Mouse (Mus musculus) layer of hippocampus, adult 2 months (tissue): Measurements from ENCODE around the gene Trappc10. TPM values are rescaled to one million over a fixed set of nuclear protein-coding genes. Genes with fewer than 3 reads are reported as not detected.
"Not testable (repeated sequence)": the region's sequence is repeated elsewhere in the genome, so short reads cannot be mapped to it uniquely, and the experiment has no call there.

Experiments used
- DNase-seq, 2 experiments: peaks; one replicate each; pipeline ENCODE4 v3.0.0; 2022; ENCODE audit warnings: low spot score in 2 of 2
- H3K27ac ChIP-seq: fragments of 200-600 bp; 2 replicates; pipeline ENCODE4 v1.8.1; 2022
- H3K4me3 ChIP-seq: fragments of 200-600 bp; 2 replicates; pipeline ENCODE4 v1.8.1; 2022; ENCODE audit warnings: mild to moderate bottlenecking
- CTCF ChIP-seq: fragments of 200-600 bp; conservative IDR thresholded peaks from 2 replicates; pipeline ENCODE4 v1.8.1; 2022; ENCODE audit warnings: antibody characterized with exemption, mild to moderate bottlenecking, moderate library complexity
- total RNA-seq, 2 experiments: library from RNA; stranded (reverse); gene quantifications; 2 replicates each; pipeline ENCODE4 v1.2.3; 2021

Gene Trappc10
- total RNA-seq, 2 experiments from 2014 or later, result 83.4 to 84.1 TPM

- no peak for TF ChIP-seq CTCF
- peak; percentile 74 to 83 for DNase-seq
- Histone ChIP-seq H3K27ac (peak overlapping the region; percentile 76), H3K4me3 (no peak overlapping the region)
Measured at GRCm38 (mm10) chr10:78219528-78219927, 24.9 kb downstream of the Trappc10 start.

- no peak overlapping the region for H3K4me3 ChIP-seq
- DNase-seq, result peak in 1 of 2 experiments; percentile 23
- TF ChIP-seq CTCF, result no peak
- H3K27ac ChIP-seq, result peak overlapping the region; percentile 76; the same call in 1 of the 2 replicates
Measured at GRCm38 (mm10) chr10:78218576-78218975, 25.9 kb downstream of the Trappc10 start.

- no peak overlapping the region for H3K27ac ChIP-seq
- no peak for TF ChIP-seq CTCF
- no peak for DNase-seq
Measured at GRCm38 (mm10) chr10:78216376-78217083, 27.9 kb downstream of the Trappc10 start.

GRCm38 (mm10) chr10:78214371-78214770 is 30.1 kb downstream of the Trappc10 start:
- Histone ChIP-seq H3K27ac (no peak overlapping the region), H3K4me3 (no peak overlapping the region)
- no peak for TF ChIP-seq CTCF
- no peak for DNase-seq

More at GRCm38 (mm10) chr10:78216376-78217083, 27.9 kb downstream of the Trappc10 start:
- H3K4me3 ChIP-seq, result no peak overlapping the region

- peak; percentile 74 for TF ChIP-seq CTCF
- Histone ChIP-seq H3K4me3 (no peak overlapping the region), H3K27ac (no peak overlapping the region)
- DNase-seq, result peak in 1 of 2 experiments; percentile 59
Measured at GRCm38 (mm10) chr10:78211311-78211710, 33.1 kb downstream of the Trappc10 start.

- H3K27ac ChIP-seq, result no peak overlapping the region
- H3K4me3 ChIP-seq, result no peak overlapping the region
- TF ChIP-seq CTCF, result no peak
- DNase-seq, result no peak
Measured at GRCm38 (mm10) chr10:78201182-78201581, 43.3 kb downstream of the Trappc10 start.

- TF ChIP-seq CTCF, result no peak
- no peak overlapping the region for H3K27ac ChIP-seq
- no peak for DNase-seq
Measured at GRCm38 (mm10) chr10:78192933-78193332, 51.5 kb downstream of the Trappc10 start.

GRCm38 (mm10) chr10:78186076-78186475 is 58.4 kb downstream of the Trappc10 start:
- H3K4me3 ChIP-seq, DNase-seq, H3K27ac ChIP-seq: not testable (repeated sequence)

More at GRCm38 (mm10) chr10:78192933-78193332, 51.5 kb downstream of the Trappc10 start:
- H3K4me3 ChIP-seq, result no peak overlapping the region

GRCm38 (mm10) chr10:78185381-78185725 is 59.1 kb downstream of the Trappc10 start:
- peak overlapping the region; percentile 92 for H3K4me3 ChIP-seq
- TF ChIP-seq CTCF, result no peak
- DNase-seq, result no peak
- peak overlapping the region; percentile 93 for H3K27ac ChIP-seq

- peak; percentile 89 to 90 for DNase-seq
- TF ChIP-seq CTCF, result peak; percentile 39
- Histone ChIP-seq H3K27ac (peak within 1 kb of the TSS; percentile 93), H3K4me3 (peak within 1 kb of the TSS; percentile 92)
Measured at GRCm38 (mm10) chr10:78184531-78185380, 59.7 kb downstream of the Trappc10 start, which contains the start of gene Pwp2. Gene Pwp2 (minus strand): TSS chr10:78185149.

GRCm38 (mm10) chr10:78183577-78183976 is 60.9 kb downstream of the Trappc10 start:
- DNase-seq, result no peak
- H3K27ac ChIP-seq, result no peak overlapping the region
- TF ChIP-seq CTCF, result no peak
- no peak overlapping the region for H3K4me3 ChIP-seq

- H3K27ac ChIP-seq, result no peak overlapping the region
- no peak overlapping the region for H3K4me3 ChIP-seq
- TF ChIP-seq CTCF, result no peak
- DNase-seq, result no peak
Measured at GRCm38 (mm10) chr10:78182321-78182720, 62.1 kb downstream of the Trappc10 start.

- no peak for DNase-seq
- TF ChIP-seq CTCF, result no peak
- H3K27ac ChIP-seq, result no peak overlapping the region
Measured at GRCm38 (mm10) chr10:78174474-78174873, 70.0 kb downstream of the Trappc10 start.

More at GRCm38 (mm10) chr10:78174474-78174873, 70.0 kb downstream of the Trappc10 start:
- H3K4me3 ChIP-seq, result no peak overlapping the region
